Mouse (Mus musculus): ENCODE data around the gene Gpank1.

DNA sequence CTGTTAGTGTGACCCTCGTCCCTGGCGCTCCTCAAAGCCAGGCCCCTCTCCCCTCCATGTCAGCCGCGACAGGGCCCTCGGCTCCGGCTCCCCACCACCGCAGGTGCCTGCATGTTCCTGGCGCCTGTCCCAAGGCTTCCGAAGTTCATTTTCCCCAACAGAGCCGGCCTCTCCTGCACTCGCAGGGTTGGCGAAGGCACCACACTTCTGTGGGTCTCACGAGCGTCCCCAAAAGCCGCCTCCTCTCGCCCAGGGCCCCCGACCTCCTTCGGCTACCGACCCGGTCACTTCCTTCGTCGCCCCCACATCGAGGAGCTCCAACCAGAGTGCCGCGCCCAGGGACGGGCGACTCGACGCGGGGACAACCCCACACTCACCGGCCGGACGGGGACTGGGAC is 511 bp upstream of the Gpank1 start:
- TF ChIP-seq POLR2A (IDR thresholded peaks at IDR 0.05; ENCODE audit: low read depth, low read length) (no peak), CTCF (IDR thresholded peaks at IDR 0.05; ENCODE audit: extremely low read depth, insufficient read depth, insufficient read length, insufficient replicate concordance) (no peak)
